Mouse (Mus musculus) brain, embryonic 14.5 days (tissue): ENCODE data around the gene Olfr191.
"Not testable (repeated sequence)": the region's sequence is repeated elsewhere in the genome, so short reads cannot be mapped to it uniquely, and the experiment has no call there.

ENCODE experiments used
- CTCF ChIP-seq: fragments of 200-500 bp; IDR thresholded peaks from 2 replicates; pipeline ENCODE4 v1.5.1; 2012; ENCODE audit warnings: inconsistent platforms, mild to moderate bottlenecking, moderate library complexity, borderline replicate concordance; ENCODE audit not compliant: insufficient read depth, insufficient read length; ENCODE audit errors: extremely low read depth
- POLR2A ChIP-seq: fragments of 200-500 bp; IDR thresholded peaks from 2 replicates; pipeline ENCODE4 v1.6.1; 2012; ENCODE audit warnings: mild to moderate bottlenecking, inconsistent platforms, borderline replicate concordance; ENCODE audit not compliant: poor library complexity, insufficient read depth, insufficient read length, severe bottlenecking; ENCODE audit errors: extremely low read depth

- TF ChIP-seq CTCF, POLR2A: not testable (repeated sequence)
Observed at GRCm38 (mm10) chr16:59049286-59049685, 40.3 kb downstream of the Olfr191 start.
